Mouse (Mus musculus) megakaryocyte-erythroid progenitor cell, adult 5-6 weeks (primary cell): Measurements from ENCODE around the gene Grid1. TPM values are rescaled to one million over a fixed set of nuclear protein-coding genes. Genes with fewer than 3 reads are reported as not detected.

ENCODE experiments used
- ATAC-seq: replicated peaks from 2 replicates; pipeline ENCODE4 v1.8.0; 2016; ENCODE audit warnings: mild to moderate bottlenecking, inconsistent platforms; ENCODE audit not compliant: severe bottlenecking, poor library complexity, low FRiP score, low TSS enrichment
- total RNA-seq, 2 experiments: library from RNA; stranded (forward) in 1 of 2; stranded (reverse) in 1 of 2; fragments of 200-1000, 215-1000 nt in 1 of 2; fragments of >200 nt in 1 of 2; fragmentation: Nextera tagmentation in 1 of 2; gene quantifications; 2 replicates each; pipeline ENCODE4 v1.2.3; 2014 to 2017

The Grid1 gene
- total RNA-seq, 2 experiments from 2014 or later = not detected

GRCm38 (mm10) chr14:34963616-34964168 is 143.8 kb downstream of the Grid1 start:
- ATAC-seq = no peak

DNA sequence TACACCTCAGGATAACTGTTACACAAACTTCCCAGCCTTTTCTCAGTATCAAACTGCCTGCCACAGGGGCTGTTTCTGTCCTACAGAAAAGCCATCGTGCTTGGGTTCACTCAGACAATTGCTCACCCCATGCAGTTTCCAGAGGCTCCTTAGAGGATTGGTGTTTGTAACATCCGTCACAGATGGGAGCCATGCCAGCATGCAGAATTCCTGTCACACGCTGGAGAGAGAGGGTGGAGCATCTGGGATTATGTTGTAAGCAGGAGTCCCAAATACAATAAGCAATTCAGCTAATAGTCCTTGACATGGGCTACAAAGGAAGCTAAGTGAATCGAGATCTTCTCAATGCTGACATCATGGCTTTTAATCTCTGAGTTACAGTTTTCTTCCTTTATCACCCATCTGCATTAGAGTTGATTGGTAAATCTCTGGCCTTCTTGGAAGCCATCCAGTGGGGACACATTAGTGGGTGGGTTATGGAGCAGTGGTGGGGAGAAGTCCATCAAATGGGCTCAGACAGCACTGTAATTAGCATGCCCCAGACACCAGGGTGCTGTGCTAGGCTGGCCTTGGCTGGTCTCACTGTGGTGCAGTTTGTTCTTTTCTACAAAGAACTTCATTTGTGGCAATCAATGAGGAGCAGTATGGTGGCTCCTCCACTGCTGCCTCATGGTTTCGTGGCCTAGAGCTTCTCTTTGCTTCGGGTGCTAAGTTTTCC is 149.4 kb downstream of the Grid1 start:
- no peak for ATAC-seq

GRCm38 (mm10) chr14:34972930-34973329 is 153.0 kb downstream of the Grid1 start:
- ATAC-seq = no peak

GRCm38 (mm10) chr14:34980756-34981155 is 160.8 kb downstream of the Grid1 start:
- no peak for ATAC-seq

DNA sequence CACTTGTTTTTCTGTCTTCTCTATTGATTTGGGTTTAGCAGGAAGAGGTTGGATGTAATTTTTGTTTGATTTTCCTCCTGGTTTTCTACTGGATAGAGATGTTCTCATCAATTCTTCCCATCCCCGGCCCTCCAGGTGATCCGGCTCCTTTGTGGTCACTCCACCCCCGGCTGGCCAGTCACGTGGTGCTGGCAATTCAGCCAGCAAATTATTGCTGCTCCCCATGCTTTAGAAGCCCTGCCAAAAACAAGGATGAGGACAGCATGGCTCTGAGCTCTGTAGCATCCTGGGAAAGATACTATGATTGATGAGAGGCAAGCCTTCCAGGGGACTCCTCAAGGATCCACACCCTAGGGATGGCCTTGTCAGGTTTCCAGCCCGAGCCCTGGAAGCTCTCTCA is 169.2 kb downstream of the Grid1 start:
- no peak for ATAC-seq

- ATAC-seq = no peak
These were observed 186.8 kb downstream of the Grid1 start for GRCm38 (mm10) chr14:35006736-35007135.

- no peak for ATAC-seq
These were observed 188.8 kb downstream of the Grid1 start for GRCm38 (mm10) chr14:35008674-35009073.

- ATAC-seq = no peak
These were observed 189.2 kb downstream of the Grid1 start for GRCm38 (mm10) chr14:35009074-35009473.

GRCm38 (mm10) chr14:35026686-35027085 is 206.8 kb downstream of the Grid1 start:
- no peak for ATAC-seq

- no peak for ATAC-seq
These were observed 207.7 kb downstream of the Grid1 start for GRCm38 (mm10) chr14:35027501-35028140.

DNA sequence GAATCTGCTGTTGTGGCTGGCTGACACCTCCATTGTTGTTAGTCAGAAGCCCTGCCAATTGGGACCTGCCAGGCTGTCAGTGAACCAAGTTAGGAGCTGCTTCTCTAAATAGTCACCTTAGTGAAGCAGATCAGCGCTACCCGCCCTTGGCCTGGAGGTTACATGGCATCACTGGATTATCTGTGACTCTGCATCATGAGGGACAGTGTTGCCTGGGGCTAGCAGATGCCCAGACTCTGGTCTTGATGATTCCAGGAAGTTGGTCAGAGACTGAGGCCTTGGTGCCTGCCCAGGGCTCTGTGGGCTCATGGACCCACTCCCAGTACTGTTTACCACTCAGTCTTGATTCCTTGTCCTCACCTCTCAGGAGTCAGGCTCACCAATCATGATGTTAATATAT is 209.7 kb downstream of the Grid1 start:
- no peak for ATAC-seq

GRCm38 (mm10) chr14:35030271-35030670 is 210.4 kb downstream of the Grid1 start:
- no peak for ATAC-seq

DNA sequence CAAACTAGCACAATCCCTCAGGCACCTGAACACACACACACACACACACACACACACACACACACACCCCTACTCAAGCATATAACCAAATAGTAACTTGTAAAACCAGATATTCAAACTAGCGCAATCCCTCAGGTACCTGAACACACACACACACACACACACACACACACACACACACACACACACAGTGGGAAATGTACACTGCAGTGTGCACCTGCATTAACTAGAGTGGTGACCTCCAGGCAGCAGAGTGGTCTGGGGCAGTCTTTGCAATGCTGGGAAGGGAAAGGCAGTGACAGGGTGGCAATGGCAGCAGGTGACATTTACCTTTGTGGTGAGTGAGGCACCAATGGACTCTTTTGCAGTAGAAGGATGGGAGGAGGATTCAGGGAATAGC is 212.4 kb downstream of the Grid1 start:
- ATAC-seq = no peak

DNA sequence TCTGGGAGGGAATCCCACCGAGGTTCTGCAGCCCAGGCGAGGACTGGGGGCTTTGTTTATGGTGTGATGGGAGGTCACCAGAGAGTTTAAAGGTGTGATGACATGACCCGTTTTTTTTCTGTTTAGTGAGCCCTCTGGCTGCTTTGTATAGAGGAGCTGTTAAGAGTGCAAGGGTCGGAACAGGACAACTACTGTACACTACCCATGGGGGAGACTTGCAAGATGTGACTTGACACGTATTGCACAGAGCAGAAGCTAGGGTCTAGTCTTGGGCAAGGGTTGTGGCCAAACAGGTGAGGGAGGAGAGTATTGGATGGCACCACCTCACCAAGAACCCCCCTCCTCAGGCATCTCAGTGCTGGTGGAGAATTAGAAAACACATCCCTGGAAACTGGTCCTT is 224.4 kb downstream of the Grid1 start:
- ATAC-seq = no peak

DNA sequence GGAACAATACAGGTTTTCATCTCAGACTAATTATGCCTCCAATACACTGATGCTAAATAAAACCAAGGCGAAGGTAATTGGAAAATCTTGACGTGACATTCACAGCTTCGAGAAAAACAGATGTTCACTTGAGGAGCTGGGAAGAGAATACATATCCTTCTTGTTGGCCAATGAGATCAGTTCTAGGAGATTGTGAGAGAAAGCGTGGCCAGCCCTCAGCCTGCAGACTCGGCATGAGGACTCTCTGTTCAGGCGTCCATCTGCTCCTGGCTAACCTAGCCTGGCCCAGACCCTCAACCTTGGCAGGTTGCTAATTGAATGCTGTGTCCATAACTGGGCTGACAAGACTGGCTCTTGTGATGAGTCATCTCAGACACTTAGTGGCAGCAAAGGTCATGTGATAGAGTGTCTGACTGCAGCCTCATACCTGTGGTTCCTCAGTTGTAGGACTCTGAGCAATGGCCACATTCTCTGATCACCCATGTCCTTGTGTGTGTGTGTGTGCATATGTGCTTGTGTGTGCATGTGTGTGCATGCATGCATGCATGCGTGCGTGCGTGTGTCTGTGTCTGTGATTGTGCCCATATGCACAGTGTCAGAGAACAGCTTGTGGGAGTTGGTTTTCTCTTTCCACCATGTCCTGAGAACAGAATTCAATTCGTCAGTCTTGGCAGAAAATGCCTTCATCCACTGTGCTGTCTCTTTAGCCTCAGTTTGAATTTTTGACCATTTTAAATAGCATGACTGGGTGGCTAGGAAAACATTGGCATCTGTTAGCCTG is 225.2 kb downstream of the Grid1 start:
- ATAC-seq = no peak

- ATAC-seq = no peak
These were observed 229.3 kb downstream of the Grid1 start for GRCm38 (mm10) chr14:35049231-35049630.

DNA sequence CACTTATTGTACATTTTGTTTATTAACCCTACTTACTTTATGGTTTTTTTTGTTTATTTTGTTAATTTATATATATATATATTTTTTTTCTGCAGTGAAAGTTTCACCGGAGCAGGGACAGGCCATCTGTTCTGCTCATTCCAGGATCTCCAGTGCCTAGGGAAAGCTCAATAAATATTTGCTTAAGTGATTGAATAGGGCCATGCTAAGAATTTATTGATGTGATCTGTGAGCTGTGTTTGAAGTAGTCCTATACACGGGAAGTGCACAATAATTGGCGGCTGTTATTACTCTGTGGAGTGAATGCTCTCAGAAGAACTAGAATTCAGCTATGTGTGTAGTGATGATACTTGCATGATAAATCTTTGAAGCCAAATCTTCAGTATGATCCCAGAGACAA is 234.2 kb downstream of the Grid1 start:
- ATAC-seq = no peak

DNA sequence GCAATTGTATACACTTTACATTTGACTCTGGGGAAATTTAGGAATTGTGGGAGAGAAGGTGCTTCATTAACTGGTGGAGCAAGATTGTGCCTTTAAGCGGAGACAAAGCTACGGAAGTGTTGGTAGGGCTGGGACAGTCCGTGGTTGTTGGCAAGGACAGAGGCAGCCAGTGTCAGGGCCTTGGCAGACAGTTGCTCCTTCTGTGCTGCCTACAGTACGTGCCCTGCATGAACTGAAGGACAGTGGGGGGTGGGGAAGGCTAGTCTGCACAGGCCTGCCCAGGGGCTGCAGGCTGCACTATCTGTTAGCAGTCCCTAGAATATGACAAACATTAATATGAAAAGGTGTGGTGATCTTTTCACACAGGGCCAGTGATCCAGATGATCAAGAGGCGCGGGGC is 254.7 kb downstream of the Grid1 start:
- no peak for ATAC-seq

DNA sequence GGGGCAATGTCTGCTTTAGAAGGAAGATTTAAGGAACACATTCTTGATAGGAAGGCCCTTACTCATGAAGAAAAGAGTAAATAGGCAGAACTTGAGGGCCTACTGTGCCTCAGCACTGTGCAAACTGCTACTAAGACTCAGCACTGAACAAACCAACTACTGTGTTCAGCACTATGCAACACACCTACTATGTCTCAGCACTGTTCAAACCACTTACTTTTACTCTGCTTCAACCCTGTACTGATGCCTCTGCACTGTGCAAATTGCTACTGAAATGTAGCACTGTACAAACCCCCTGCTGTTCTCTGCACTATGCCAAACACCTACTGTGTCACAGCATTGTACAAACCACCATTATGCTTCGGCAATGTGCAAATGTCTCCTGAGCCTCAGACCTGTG is 260.0 kb downstream of the Grid1 start:
- no peak for ATAC-seq

DNA sequence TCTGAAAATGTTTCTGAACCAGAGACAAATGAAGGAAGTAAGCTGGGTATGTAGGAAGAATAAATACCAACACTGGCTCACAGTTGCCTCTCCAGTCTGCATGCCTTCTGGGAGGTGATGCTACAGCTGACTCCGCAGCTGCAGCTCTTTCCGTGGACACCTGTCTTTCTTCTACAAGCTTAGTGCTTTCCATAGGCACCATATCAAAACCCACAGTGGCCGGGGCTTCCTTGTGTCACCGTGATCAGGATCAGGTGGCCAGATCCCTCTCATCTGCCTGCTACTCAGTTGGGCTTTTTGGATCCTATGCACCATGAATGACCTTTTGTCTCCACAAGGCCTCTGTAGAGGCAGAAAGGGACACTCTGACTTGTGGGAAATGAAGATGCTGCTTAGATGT is 272.7 kb downstream of the Grid1 start:
- no peak for ATAC-seq
